Mouse (Mus musculus) C2C12 (cell line): ENCODE measurements at regions not wholly inside any gene's neighbourhood (a gene's known extent, or its start where the extent isn't known, plus 50 kb on each side); places are given as distances from the start of the nearest gene placed in this dataset.

Source experiments
- CEBPB ChIP-seq: IDR thresholded peaks from one replicate; pipeline ENCODE4 v1.6.1; 2011; ENCODE audit warnings: low read depth, mild to moderate bottlenecking, control low read depth, moderate library complexity
- CTCF ChIP-seq: IDR thresholded peaks from one replicate; pipeline ENCODE4 v1.5.1; 2011; ENCODE audit not compliant: control insufficient read depth, insufficient read depth, insufficient read length
- MAX ChIP-seq: IDR thresholded peaks from one replicate; pipeline ENCODE4 v1.6.1; 2011; ENCODE audit warnings: mild to moderate bottlenecking, control low read depth
- MYOD1 ChIP-seq: IDR thresholded peaks from one replicate; pipeline ENCODE4 v1.6.1; 2011; ENCODE audit warnings: low read depth; ENCODE audit not compliant: control insufficient read depth, insufficient read length
- MYOG ChIP-seq: IDR thresholded peaks from one replicate; pipeline ENCODE4 v1.6.1; 2011; ENCODE audit not compliant: control insufficient read depth, insufficient read length; ENCODE audit errors: extremely low read depth
- USF1 ChIP-seq: IDR thresholded peaks from one replicate; pipeline ENCODE4 v1.6.1; 2011; ENCODE audit warnings: low read depth, mild to moderate bottlenecking, control low read depth, moderate library complexity

DNA sequence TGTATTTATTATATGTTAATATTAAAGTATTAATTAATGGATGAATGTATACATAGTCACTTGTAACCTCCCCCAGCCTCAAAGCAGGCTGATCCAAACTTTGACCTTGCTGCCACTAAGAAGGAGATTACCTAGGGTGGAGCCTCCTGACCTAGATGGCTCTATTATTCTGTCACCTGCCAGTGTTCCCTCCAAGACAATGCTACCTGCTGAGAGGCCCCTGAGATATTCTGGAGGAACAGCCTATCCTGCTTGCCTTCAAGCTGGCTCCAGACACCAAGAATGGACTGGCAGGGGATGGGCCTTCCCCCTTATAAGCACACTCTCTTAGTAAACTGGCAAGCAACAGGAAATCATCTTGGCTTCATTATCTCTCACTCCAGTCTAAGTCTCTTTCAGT is 171.7 kb upstream of the Brinp3 start:
- TF ChIP-seq MYOD1 (no peak), CTCF (no peak), MAX (no peak), CEBPB (no peak), USF1 (no peak), MYOG (no peak)
